Mouse (Mus musculus) testis, adult 2 months (tissue): ENCODE measurements around the gene Synj1.

Source experiments
- CTCF ChIP-seq: fragments of 200-500 bp; IDR thresholded peaks from 2 replicates; pipeline ENCODE4 v1.5.1; 2012; ENCODE audit warnings: low read depth, mild to moderate bottlenecking, inconsistent platforms, low read length, moderate library complexity; ENCODE audit not compliant: control insufficient read depth, insufficient read depth, insufficient replicate concordance
- POLR2A ChIP-seq: fragments of 200-500 bp; IDR thresholded peaks from 2 replicates; pipeline ENCODE4 v1.6.1; 2012; ENCODE audit warnings: low read depth, mild to moderate bottlenecking, inconsistent platforms, low read length, moderate library complexity; ENCODE audit not compliant: control insufficient read depth

DNA sequence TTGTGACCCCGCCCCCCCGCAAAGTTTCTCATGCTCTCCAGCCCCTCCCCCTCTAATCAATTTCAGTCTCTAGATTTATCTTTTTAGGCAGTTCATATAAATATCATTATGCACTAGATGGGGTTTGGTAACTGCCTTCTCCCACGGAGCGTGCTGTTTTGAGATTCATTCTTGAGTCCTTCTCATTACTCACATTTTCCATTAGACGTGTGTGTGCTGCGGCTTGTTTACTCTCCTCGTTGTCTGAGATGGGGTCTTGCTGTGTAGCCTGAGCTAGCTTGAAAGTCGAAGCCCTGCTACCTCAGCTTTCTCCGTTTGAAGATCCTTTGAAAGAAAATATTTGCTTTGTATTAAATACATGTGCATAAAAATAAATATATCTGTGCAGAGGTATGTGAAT, 117.3 kb downstream of the Synj1 start:
- no peak for TF ChIP-seq CTCF
- no peak for TF ChIP-seq POLR2A
